Mouse (Mus musculus): ENCODE measurements around the gene Zfpl1. TPM values are rescaled to one million over a fixed set of nuclear protein-coding genes. Genes with fewer than 3 reads are reported as not detected.

Gene Zfpl1
- total RNA-seq, 2 experiments from 2014 or later: 41.8 to 45.8 TPM

DNA sequence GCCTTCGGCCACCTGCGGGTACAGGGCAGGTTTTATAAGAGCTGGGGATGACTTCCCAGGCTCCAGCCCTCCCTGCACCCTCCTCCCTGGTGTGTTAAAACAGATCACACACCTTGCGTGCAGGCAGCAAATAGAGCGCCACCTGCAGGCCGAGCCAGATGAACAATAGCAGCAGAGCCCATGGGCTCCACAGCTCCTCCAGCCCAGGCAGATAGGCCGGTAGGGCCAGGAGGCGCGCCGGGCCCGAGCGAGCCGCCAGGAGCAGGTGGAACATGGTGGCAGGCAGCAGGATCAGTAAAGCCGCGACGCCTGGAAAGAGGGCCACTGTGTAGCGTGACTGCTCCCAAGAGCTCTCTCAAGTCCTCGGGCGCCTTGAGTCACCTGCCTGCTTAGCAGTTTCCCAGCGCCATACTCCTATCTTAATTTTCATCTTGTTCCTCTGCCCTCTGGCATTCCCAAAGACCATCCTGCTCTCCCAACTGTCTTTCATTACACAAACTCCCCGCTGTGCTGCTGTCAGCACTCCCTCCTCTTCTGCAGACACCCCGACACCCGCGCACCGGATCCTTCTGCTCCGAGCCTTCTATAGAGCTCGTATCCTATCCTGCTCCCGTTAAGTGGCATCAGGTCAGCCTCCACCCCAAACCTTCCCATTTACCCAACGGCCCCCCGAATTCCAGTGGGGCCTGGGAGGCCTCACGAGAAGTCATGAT, 17.6 kb downstream of the Zfpl1 start:
- Histone ChIP-seq H3K27ac (peak overlapping the region; percentile 66), H3K4me3 (peak overlapping the region; percentile 50)
- peak; percentile 80 to 82 for DNase-seq (ENCODE audit: extremely low spot score in 1 of 2, low spot score in 2 of 2)
- intact Hi-C loops (cut with DNase I): no loop called here
- TF ChIP-seq CTCF (IDR thresholded peaks at IDR 0.05): peak; percentile 91

DNA sequence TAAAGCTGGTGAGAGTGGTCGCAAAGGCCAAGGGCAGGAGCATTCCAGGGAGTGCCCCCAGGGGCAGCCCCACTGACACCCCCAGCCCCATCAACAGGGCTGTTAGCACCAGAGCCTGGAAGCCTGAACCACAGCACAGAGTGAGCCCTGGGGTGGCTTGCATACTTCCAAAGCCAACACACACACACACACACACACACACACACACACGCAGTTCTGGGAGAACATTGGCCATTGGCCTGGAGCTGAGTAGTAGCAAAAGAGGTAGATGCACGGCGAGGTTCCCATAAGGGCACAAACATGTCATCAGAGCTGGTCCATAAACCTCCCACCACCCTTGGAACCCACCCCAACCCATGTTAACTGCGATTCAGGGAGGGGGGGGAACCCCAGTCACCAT, 18.2 kb downstream of the Zfpl1 start:
- H3K27ac ChIP-seq: peak overlapping the region; percentile 66
- peak overlapping the region; percentile 50 for H3K4me3 ChIP-seq
- intact Hi-C loops (cut with DNase I): no loop called here
- no peak for TF ChIP-seq CTCF (IDR thresholded peaks at IDR 0.05)
- no peak for DNase-seq (ENCODE audit: extremely low spot score in 1 of 2, low spot score in 2 of 2)

DNA sequence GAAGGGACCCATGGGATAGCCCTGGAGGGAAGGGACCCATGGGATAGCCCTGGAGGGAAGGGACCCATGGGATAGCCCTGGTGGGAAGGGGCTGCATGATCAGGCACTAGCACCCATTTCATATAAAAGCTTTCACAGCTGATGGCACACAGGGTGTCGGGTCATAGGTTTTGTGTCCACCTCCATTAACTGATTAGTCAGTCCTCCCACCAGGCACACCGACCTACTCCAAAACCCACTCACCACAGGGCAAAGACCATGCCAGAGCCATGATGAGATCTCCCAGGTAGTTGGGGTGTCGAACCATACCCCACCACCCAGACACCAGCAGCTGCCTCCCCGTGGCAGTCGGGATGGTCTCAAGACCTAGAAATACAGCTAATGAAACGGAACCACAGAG, 21.7 kb downstream of the Zfpl1 start:
- intact Hi-C loops (cut with DNase I): no loop called here
- Histone ChIP-seq H3K27ac (0 out of 2 replicates have a peak overlapping the region, but pooled peaks have one; percentile 19), H3K4me3 (no peak overlapping the region)
- TF ChIP-seq CTCF (IDR thresholded peaks at IDR 0.05): no peak
- no peak for DNase-seq (ENCODE audit: extremely low spot score in 1 of 2, low spot score in 2 of 2)

DNA sequence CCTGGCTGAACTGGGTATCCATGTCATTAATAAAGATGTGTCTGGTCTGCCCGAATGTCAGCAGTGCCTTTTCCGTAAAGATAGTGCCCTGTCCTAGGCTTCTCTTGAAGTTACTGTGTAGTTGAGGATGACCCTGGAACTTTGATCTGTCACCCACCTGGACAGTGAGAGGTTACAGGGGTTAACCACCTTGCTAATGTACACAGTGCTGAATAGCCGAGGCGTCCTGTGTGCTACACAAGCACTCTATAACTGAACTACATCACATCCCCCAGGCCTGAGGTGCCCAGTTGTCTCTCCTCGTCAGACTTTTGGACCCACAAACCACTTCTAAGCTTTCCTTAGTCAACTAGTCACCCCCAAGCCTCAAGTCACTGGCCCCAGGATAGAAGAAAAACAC, 22.3 kb downstream of the Zfpl1 start:
- DNase-seq (ENCODE audit: extremely low spot score in 1 of 2, low spot score in 2 of 2): no peak
- intact Hi-C loops (cut with DNase I): no loop called here
- peak overlapping the region; percentile 51 for H3K4me3 ChIP-seq
- peak overlapping the region; percentile 93 for H3K27ac ChIP-seq
- TF ChIP-seq CTCF (IDR thresholded peaks at IDR 0.05): no peak

DNA sequence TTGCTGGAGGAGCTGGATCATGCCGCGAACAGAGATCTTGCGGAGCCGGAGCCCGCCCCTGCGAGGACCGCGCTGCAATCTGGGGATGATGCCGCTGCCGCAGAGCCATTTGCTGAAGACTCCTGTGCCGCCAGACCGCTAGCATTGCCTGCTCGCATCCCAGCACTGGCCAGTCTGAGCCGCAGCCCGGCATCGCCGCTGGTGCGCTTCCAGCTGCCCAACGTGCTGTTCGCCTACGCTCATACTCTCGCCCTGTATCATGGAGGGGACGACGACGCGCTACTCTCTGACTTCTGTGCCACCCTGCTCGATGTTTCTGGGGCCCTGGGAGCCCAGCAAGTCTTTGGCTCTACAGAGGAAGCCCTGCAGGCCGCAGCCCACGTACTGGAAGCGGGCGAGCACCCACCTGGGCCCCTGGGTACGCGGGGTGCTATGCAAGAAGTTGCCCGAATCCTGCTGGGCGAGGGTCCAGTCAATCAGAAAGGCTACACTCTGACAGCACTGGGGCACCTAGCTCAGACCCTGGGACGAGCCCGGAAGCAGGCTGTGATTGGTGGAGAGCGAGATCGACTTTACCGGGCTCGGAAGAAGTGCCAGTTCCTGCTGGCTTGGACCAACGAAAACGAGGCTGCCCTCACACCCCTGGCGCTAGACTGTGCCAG, 23.0 kb downstream of the Zfpl1 start:
- intact Hi-C loops (cut with DNase I): loop anchor here (2.0 kb wide), 1 partner anchor 23 kb away; the partner anchor contains the start of genes Cdca5 and Zfpl1
- Histone ChIP-seq H3K4me3 (peak overlapping the region; percentile 51), H3K27ac (peak overlapping the region; percentile 93)
- peak; percentile 43 to 51 for DNase-seq (ENCODE audit: extremely low spot score in 1 of 2, low spot score in 2 of 2)
- TF ChIP-seq CTCF (IDR thresholded peaks at IDR 0.05): no peak

DNA sequence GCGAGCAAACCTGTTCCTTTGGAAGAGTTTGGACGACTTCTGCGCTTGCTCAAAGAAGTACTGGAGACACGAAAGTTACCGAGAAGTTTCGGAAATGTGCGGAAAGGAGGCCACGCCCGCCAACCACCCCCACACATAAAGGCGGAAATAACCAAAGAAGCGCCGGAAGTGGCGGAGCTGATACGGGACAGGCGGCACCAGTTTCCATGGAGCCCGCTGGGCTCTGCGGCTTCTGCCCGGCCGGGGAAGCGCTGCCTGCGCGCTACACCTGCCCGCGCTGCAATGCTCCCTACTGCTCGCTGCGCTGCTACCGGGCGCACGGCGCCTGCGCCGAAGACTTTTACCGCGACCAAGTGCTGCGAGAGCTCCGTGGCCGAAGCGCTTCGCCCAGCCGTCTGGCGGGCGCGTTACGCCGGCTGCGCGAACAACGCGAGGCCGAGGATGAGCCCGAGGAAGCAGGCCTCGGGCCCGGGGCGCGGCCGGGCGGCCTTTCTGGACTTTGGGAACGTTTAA, 23.7 kb downstream of the Zfpl1 start, which contains the start of gene Znhit2:
Gene Znhit2, plus strand, starts transcription at position 172 of the 513 bp plus-strand sequence.
- Histone ChIP-seq H3K4me3 (peak within 1 kb of the TSS; percentile 51), H3K27ac (peak within 1 kb of the TSS; percentile 93)
- TF ChIP-seq CTCF (IDR thresholded peaks at IDR 0.05): peak; percentile 12; the same call in 1 of the 2 replicates
- intact Hi-C loops (cut with DNase I): loop anchor here (2.0 kb wide), 1 partner anchor 24 kb away; the partner anchor contains the start of genes Cdca5 and Zfpl1
- DNase-seq (ENCODE audit: extremely low spot score in 1 of 2, low spot score in 2 of 2): peak; percentile 91 to 93

DNA sequence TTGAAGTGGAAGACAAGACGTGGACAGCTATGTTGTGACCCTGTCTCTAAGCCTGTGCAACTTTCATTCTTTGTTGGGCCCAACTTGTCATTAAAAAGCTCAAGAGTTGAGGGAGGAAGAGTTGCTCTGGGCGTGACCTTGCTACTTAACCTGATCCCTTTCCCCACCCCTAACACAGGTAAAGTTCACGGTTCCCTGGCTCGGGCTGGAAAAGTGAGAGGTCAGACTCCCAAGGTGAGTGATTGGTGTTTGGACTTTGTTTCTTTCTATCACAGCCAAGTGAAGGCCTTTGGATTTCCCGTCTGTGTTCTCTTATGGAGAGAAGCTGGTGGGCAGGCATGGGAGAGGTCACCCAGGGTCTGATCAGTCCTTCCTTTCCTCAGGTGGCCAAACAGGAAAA, 25.8 kb downstream of the Zfpl1 start:
- TF ChIP-seq CTCF (IDR thresholded peaks at IDR 0.05): no peak
- peak overlapping the region; percentile 86 for H3K4me3 ChIP-seq
- no peak for DNase-seq (ENCODE audit: extremely low spot score in 1 of 2, low spot score in 2 of 2)
- no peak overlapping the region for H3K27ac ChIP-seq
- intact Hi-C loops (cut with DNase I): no loop called here

DNA sequence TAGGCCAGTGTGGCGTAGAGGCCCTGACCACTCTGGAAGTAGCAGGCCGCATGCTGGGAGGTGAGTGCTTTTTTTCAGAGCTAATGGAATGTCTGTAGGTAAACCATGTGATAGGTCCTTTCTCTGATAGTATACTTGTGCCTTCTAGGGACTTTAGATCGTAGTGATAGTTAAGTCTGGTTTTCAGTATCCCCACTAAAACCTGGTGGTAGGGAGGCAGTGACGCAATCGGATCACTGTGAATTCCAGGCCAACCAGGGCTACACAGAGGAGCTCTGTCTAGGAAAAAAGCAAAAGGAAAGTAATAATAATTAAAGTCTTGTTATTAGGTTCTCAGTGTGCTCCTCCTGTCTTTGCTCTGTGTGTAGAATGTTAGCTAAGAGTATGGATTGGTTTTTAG, 26.2 kb downstream of the Zfpl1 start:
- no peak for DNase-seq (ENCODE audit: extremely low spot score in 1 of 2, low spot score in 2 of 2)
- Histone ChIP-seq H3K27ac (peak overlapping the region; percentile 94), H3K4me3 (peak overlapping the region; percentile 86)
- no peak for TF ChIP-seq CTCF (IDR thresholded peaks at IDR 0.05)
- intact Hi-C loops (cut with DNase I): no loop called here

DNA sequence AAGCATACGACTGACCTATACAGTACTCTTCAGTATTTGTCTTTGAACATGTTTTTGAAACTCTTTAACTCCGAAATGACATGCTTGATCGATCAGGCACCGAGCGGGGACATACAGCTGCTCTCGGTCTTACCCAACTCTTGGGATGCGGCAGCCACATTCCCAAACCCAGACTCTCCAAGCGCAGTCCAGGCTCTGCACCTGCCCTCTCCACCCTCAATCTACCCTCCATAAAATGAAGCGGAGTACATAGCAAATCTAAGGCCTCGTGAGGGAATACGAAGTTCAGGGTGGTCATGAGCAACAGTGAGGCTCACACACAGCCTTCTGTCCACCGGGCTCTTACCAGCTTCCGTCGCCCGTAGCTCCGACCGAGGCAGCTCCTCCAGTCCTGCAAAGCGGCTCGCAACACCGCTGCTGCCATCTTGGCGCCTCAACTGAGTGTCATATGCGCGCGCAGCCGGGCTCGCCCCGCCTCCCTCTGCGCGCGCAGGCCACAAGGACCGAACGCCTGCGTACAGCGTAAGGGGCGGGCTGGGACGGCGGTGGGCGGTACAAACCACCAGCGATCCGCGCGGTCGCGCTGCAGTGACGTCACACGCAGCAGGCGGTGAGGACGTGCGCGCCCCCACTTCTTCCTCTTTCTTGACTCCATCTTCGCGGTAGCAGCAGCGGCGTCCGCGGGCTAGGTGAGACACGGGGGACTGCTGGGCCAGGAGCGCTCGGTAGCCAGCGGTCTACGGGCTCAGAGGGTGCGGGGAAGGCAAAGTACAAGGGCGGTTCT, 27.3 kb downstream of the Zfpl1 start, which contains the start of the genes Mrpl49 and Fau:
Gene Mrpl49, minus strand, starts transcription at position 473 of the 784 bp plus-strand sequence.
Gene Fau, plus strand, starts transcription at position 532 of the 784 bp plus-strand sequence.
- peak; percentile 99 to 100 for DNase-seq (ENCODE audit: extremely low spot score in 1 of 2, low spot score in 2 of 2)
- peak within 1 kb of the TSS; percentile 94 for H3K27ac ChIP-seq
- intact Hi-C loops (cut with DNase I): loop anchor here (1.0 kb wide), 1 partner anchor 10 kb away; no protein-coding TSS in a partner anchor
- TF ChIP-seq CTCF (IDR thresholded peaks at IDR 0.05): no peak
- H3K4me3 ChIP-seq: peak within 1 kb of the TSS; percentile 86

DNA sequence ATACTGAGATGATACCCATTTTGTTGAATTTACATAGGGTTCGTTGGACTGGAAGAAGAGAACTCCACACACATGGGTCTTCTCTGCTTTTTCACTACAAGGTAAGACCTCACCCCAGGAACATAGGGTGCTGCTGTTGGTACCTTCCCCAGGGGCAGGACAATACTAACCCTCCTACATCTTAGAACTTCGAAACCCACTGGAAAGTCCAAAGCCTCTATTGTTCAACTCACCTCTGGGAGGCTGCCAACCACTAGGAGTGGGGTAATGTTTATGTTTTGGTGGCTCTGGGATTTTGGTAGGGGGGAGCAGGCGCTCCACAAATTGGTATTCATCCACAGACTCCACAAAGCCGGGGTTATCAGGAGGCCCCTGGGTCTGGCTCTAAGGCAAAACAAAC, 28.1 kb downstream of the Zfpl1 start:
- intact Hi-C loops (cut with DNase I): loop anchor here (1.0 kb wide), 1 partner anchor 9 kb away; no protein-coding TSS in a partner anchor
- H3K4me3 ChIP-seq: peak overlapping the region; percentile 86

DNA sequence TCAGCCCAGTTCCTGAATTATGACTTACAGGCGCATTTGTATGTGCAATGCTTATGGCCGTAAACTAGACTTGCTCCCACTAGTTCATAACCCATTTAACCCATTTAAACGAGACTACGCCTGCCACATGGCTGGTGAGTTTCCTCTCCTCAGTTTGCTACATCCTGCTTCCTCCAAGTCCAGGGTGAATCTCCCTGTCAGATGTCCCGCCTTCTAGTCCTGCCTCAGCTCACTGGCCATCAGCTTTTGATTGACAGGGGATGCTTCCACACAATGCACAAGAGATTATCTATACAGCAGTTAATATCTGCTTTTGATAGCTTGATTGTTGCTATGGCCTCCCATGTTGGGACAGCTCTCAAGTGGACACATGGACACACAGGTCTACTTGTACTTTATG, 30.5 kb downstream of the Zfpl1 start:
- intact Hi-C loops (cut with DNase I): no loop called here
- H3K4me3 ChIP-seq: no peak overlapping the region
- DNase-seq (ENCODE audit: extremely low spot score in 1 of 2, low spot score in 2 of 2): no peak
- H3K27ac ChIP-seq: no peak overlapping the region
- no peak for TF ChIP-seq CTCF (IDR thresholded peaks at IDR 0.05)

More for the DNA sequence above, 28.1 kb downstream of the Zfpl1 start:
- no peak for TF ChIP-seq CTCF (IDR thresholded peaks at IDR 0.05)
- no peak overlapping the region for H3K27ac ChIP-seq
- no peak for DNase-seq (ENCODE audit: extremely low spot score in 1 of 2, low spot score in 2 of 2)

All from left cerebral cortex, adult 2 months (tissue).